Mouse (Mus musculus) CD4-positive, CD25-positive, alpha-beta regulatory T cell, adult 2 months (primary cell): Measurements from ENCODE around the gene Angptl6.
"Not testable (repeated sequence)": the region's sequence is repeated elsewhere in the genome, so short reads cannot be mapped to it uniquely, and the experiment has no call there.

Experiments
- DNase-seq: peaks from one replicate; pipeline ENCODE4 v3.0.0-alpha.2; 2012; ENCODE audit warnings: low read depth, low spot score

The Angptl6 gene

GRCm38 (mm10) chr9:20838931-20839330 lies 40.6 kb downstream of the Angptl6 start:
- DNase-seq = no peak

- no peak for DNase-seq
These were observed 42.2 kb downstream of the Angptl6 start for GRCm38 (mm10) chr9:20837184-20837947.

DNA sequence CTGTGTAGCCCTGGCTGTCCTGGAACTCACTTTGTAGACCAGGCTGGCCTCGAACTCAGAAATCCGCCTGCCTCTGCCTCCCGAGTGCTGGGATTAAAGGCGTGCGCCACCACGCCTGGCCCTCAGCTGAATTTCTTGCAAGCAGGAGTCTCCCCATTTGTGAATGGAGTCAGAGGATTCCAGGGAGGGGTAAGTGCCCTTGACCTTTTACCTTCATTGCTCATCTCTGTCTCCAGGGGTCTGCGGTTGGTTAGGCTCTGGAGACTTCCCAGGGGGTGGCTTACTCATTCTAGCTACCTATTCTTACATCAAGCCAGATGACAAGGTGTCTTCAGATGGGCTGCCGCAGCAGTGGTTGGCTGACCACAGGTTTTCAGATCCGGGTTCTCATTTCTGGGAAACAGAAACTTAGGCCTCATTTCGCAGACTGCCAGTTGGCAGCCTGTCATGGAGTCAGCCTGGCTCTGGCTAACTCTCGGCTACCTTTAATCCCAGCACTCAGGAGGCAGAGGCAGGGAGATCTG lies 44.0 kb downstream of the Angptl6 start:
- DNase-seq = not testable (repeated sequence)

DNA sequence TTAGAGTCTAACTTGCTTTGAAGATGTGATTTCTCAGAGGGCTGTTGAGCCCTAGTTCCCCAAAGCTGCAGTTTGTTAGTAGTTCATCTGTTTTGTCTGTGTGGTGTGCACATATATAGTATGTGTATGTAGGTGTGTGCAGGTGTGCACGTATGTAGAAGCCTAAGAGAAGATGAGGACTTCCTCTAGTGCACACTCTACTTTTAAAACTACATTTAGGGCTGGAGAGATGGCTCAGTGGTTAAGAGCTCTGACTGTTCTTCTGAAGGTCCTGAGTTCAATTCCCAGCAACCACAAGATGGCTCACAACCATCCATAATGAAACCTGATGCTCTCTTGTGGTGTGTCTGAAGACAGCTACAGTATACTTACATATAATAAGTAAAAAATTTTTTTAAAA lies 44.6 kb downstream of the Angptl6 start:
- no peak for DNase-seq

GRCm38 (mm10) chr9:20830901-20831643 lies 48.5 kb downstream of the Angptl6 start:
- peak; percentile 86 for DNase-seq

DNA sequence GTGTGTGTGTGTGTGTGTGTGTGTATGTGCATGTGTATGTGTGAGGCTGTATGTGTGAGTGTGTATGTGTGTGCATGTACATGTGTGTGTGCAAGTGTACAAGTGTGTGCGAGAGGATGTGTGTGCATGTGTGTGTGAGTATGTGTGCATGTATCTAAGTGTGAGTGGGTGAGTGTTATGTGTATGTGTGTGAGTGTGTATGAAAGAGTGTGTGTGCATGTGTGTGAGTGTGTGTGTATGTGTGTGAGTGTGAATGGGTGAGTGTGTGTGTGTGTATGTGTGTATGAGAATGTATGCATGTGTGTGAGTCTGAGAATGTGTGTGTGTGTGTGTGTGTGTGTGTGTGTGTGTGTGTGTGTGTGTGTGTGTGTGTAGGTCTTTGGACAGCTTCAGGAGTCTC lies 51.4 kb downstream of the Angptl6 start:
- DNase-seq = no peak

- no peak for DNase-seq
These were observed 53.7 kb downstream of the Angptl6 start for GRCm38 (mm10) chr9:20825781-20826180.
